Comparison of ENCODE assay signal across 13 mouse cellular contexts in genomic region chr1:87890960-87891359, GRCm38 (mm10). TPM values are rescaled to one million over a fixed set of nuclear protein-coding genes. Genes with fewer than 3 reads are reported as not detected.
DNase-seq lines count a peak whose midpoint lies in the region; ATAC-seq and TF ChIP-seq lines count a peak whose summit lies in the region.
"Had no signal": no experiment of that assay in that cellular context is flagged by ENCODE, and none has a peak within 500 bp of the region (broad histone marks: within the 10 kb centered on the region; RNA-seq: fewer than 3 reads in every experiment).

No protein-coding gene starts in this region.

- peaks cover 6% of the 10 kb centered on the region for H3K36me3 ChIP-seq in heart, embryonic 13.5 days
- peaks cover 20% of the 10 kb centered on the region for H3K36me3 ChIP-seq in thymus, adult 2 months (ENCODE audit: control insufficient read depth, insufficient read depth, low read length)
- no peaks in the 10 kb centered on the region for H3K36me3 ChIP-seq in liver, embryonic 16.5 days (ENCODE audit: control insufficient read depth, insufficient read depth)
- H3K36me3 ChIP-seq: neural tube, embryonic 13.5 days had no signal

- no peak for DNase-seq in heart, postnatal 4 days
- DNase-seq in thymus, postnatal 14 days: peak; percentile 55
- no peak for DNase-seq in thymus, adult 2 months
- no peak for DNase-seq in MN1 (ENCODE audit: low spot score)
- DNase-seq in Muller cell, postnatal 12 days (ENCODE audit: inconsistent ontology term): no peak
- DNase-seq in layer of hippocampus, postnatal 14 days (ENCODE audit: low spot score in 2 of 2): no peak
- DNase-seq: embryo, embryonic 11 days; gastrocnemius, postnatal 36 days; layer of hippocampus, postnatal 36 days had no signal

- TF ChIP-seq CTCF in thymus, adult 2 months (IDR thresholded peaks at IDR 0.05; ENCODE audit: borderline replicate concordance, control insufficient read depth, extremely low read depth, insufficient read depth, low read length, poor library complexity): no peak

- TF ChIP-seq POLR2A in thymus, adult 2 months (IDR thresholded peaks at IDR 0.05; ENCODE audit: control insufficient read depth, extremely low read depth, insufficient read depth, low read length, poor library complexity): no peak

- peaks cover 23% of the 10 kb centered on the region for H3K4me1 ChIP-seq in heart, embryonic 13.5 days
- peaks cover 9% of the 10 kb centered on the region for H3K4me1 ChIP-seq in thymus, adult 2 months (replicated peaks; ENCODE audit: control insufficient read depth, insufficient read depth, low read length)
- H3K4me1 ChIP-seq in liver, embryonic 16.5 days (ENCODE audit: control insufficient read depth, low read depth, low read length): peaks cover 8% of the 10 kb centered on the region
- H3K4me1 ChIP-seq: midbrain, embryonic 13.5 days; neural tube, embryonic 13.5 days had no signal

- 70% methylated on average over 1 of the region's 1 CpGs for WGBS in heart, embryonic 13.5 days
- WGBS in thymus, adult 2 months: 0% methylated on average over 1 of the region's 1 CpGs
- WGBS in liver, embryonic 16.5 days (ENCODE audit: insufficient replicate concordance): 37% methylated on average over 1 of the region's 1 CpGs

- no peaks in the 10 kb centered on the region for H3K27me3 ChIP-seq in heart, embryonic 13.5 days (replicated peaks)
- H3K27me3 ChIP-seq in thymus, adult 2 months (ENCODE audit: control insufficient read depth, insufficient read depth, low read length): no peaks in the 10 kb centered on the region
- H3K27me3 ChIP-seq in liver, embryonic 16.5 days (ENCODE audit: control insufficient read depth, insufficient read depth, low read depth, low read length): no peaks in the 10 kb centered on the region
- H3K27me3 ChIP-seq: midbrain, embryonic 13.5 days; neural tube, embryonic 13.5 days had no signal

- H3K9me3 ChIP-seq in heart, embryonic 13.5 days: 0 out of 2 replicates have a peak, but pooled peaks cover 3% of the 10 kb centered on the region
- no peaks in the 10 kb centered on the region for H3K9me3 ChIP-seq in liver, embryonic 16.5 days (replicated peaks; ENCODE audit: control insufficient read depth, low read length)
- H3K9me3 ChIP-seq: midbrain, embryonic 13.5 days; neural tube, embryonic 13.5 days had no signal

- no peak overlapping the region for H3K4me3 ChIP-seq in heart, embryonic 13.5 days
- H3K4me3 ChIP-seq in thymus, adult 2 months (ENCODE audit: control insufficient read depth, insufficient read depth, low read length): no peak overlapping the region
- H3K4me3 ChIP-seq in liver, embryonic 16.5 days (ENCODE audit: low read depth, low read length): no peak overlapping the region
- H3K4me3 ChIP-seq: midbrain, embryonic 13.5 days; neural tube, embryonic 13.5 days had no signal

- H3K27ac ChIP-seq in heart, embryonic 13.5 days (replicated peaks): 0 out of 2 replicates have a peak overlapping the region, but pooled peaks have one; percentile 20
- H3K27ac ChIP-seq in thymus, adult 2 months (ENCODE audit: control insufficient read depth, insufficient read depth, low read length): no peak overlapping the region
- 0 out of 2 replicates have a peak overlapping the region, but pooled peaks have one; percentile 30 for H3K27ac ChIP-seq in liver, embryonic 16.5 days (ENCODE audit: low read length)
- H3K27ac ChIP-seq: midbrain, embryonic 13.5 days; neural tube, embryonic 13.5 days had no signal

- ATAC-seq in heart, embryonic 13.5 days (ENCODE audit: extremely low read depth, insufficient number of reproducible peaks, low FRiP score, low TSS enrichment): no peak
- 0 out of 2 replicates have a peak, but pooled peaks have one; percentile 19 for ATAC-seq in liver, embryonic 16.5 days (ENCODE audit: low read depth)
- ATAC-seq: midbrain, embryonic 13.5 days had no signal

- H3K9ac ChIP-seq in heart, embryonic 13.5 days: no peak overlapping the region
- no peak overlapping the region for H3K9ac ChIP-seq in liver, embryonic 16.5 days (ENCODE audit: low read depth, low read length)
- H3K9ac ChIP-seq: midbrain, embryonic 13.5 days; neural tube, embryonic 13.5 days had no signal

- no peak overlapping the region for H3K4me2 ChIP-seq in heart, embryonic 13.5 days
- H3K4me2 ChIP-seq in liver, embryonic 16.5 days (ENCODE audit: low read depth, low read length): no peak overlapping the region
- H3K4me2 ChIP-seq: midbrain, embryonic 13.5 days; neural tube, embryonic 13.5 days had no signal

RNA-seq across cellular contexts. Expression of gene Dgkd, which starts 37.9 kb away (rescaled TPM):
- 20.0 and 20.4 TPM in 2 replicates for polyA plus RNA-seq in heart, embryonic 13.5 days (2015; fragmentation: Nextera tagmentation; extraction: Ambion mirVana)
- total RNA-seq in heart, postnatal 4 days (2021): 10 to 100 TPM; 53.4 to 55.2 TPM
- 182 and 189 TPM in 2 replicates for polyA plus RNA-seq in thymus, adult 2 months (2012; rRNA removed)
- 9.8 and 11.9 TPM in 2 replicates for polyA plus RNA-seq in liver, embryonic 16.5 days (2015; fragmentation: Nextera tagmentation; extraction: Ambion mirVana)
- 100 to 1,000 TPM; 124 to 137 TPM for total RNA-seq in layer of hippocampus, postnatal 14 days (2021)
